Comparison of ENCODE assay signal across 8 mouse cellular contexts in the genomic region with DNA sequence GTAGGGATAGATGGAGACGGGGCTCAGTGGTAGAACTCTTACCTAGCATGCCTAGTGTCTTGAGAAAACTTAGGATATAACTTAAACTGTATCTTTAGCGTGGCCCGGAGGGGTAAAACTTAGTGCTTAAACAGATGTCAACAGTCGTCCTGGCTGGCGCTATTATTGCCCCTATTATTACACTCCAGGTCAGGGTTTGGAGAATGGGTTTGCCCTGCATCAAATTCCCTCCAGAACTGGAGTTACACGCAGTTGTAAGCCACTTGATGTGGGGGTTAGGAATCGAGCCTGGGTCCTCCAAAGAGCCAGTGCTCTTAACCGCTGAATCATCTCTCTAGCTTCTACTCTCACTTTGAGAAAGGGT. TPM values are rescaled to one million over a fixed set of nuclear protein-coding genes. Genes with fewer than 3 reads are reported as not detected.
A peak's percentile ranks its signal among the peaks of the same experiment; 100 is the strongest.
DNase-seq lines count a peak whose midpoint lies in the region; ATAC-seq and TF ChIP-seq lines count a peak whose summit lies in the region.

No protein-coding gene starts in this region.

- no peak overlapping the region for H3K27ac ChIP-seq in heart, embryonic 11.5 days (ENCODE audit: low read depth, low read length)
- peak overlapping the region; percentile 7; the same call in 1 of the 2 replicates for H3K27ac ChIP-seq in CH12.LX (ENCODE audit: insufficient read depth, low read depth)
- peak overlapping the region; percentile 77 for H3K27ac ChIP-seq in forebrain, embryonic 12.5 days
- H3K27ac ChIP-seq in liver, embryonic 13.5 days, result peak overlapping the region; percentile 91

- WGBS in heart, embryonic 11.5 days (ENCODE audit: insufficient replicate concordance), result 17% methylated on average over 8 of the region's 8 CpGs
- 21% methylated on average over 8 of the region's 8 CpGs for WGBS in forebrain, embryonic 12.5 days
- WGBS in liver, embryonic 13.5 days (ENCODE audit: insufficient replicate concordance), result 11% methylated on average over 8 of the region's 8 CpGs

- H3K36me3 ChIP-seq in heart, embryonic 11.5 days (ENCODE audit: control insufficient read depth, insufficient read depth, low read length), result peaks cover 8% of the 10 kb centered on the region; the same call in 1 of the 2 replicates
- H3K36me3 ChIP-seq in CH12.LX (replicated peaks in 1 of 2; ENCODE audit: control insufficient read depth in 1 of 2, insufficient read depth in 1 of 2, low read length in 1 of 2), result peaks cover 28 to 58% of the 10 kb centered on the region in 2 experiments
- peaks cover 34% of the 10 kb centered on the region for H3K36me3 ChIP-seq in forebrain, embryonic 12.5 days (replicated peaks)
- peaks cover 64% of the 10 kb centered on the region for H3K36me3 ChIP-seq in liver, embryonic 13.5 days

- TF ChIP-seq POLR2A in CH12.LX (IDR thresholded peaks at IDR 0.05; ENCODE audit: low read depth, low read length), result no peak; the same call in 1 of the 2 replicates

- dilution Hi-C loops in CH12.LX (cut with MboI; ENCODE audit: extremely low pct_ligation_motif_present, extremely low pct_unique_long_range_greater_than_20kb, low sequenced_read_pairs), result no loop called here

- no peak for TF ChIP-seq CTCF in CH12.LX (conservative IDR thresholded peaks at IDR 0.05 in 1 of 2, IDR thresholded peaks at IDR 0.05 in 1 of 2; ENCODE audit: low read depth in 2 of 2, low read length in 2 of 2)

- intact Hi-C loops in heart, postnatal 14 days (cut with DNase I), result no loop called here

- TF ChIP-seq EP300 in CH12.LX (IDR thresholded peaks at IDR 0.05; ENCODE audit: low read length), result no peak

- TF ChIP-seq RAD21 in CH12.LX (IDR thresholded peaks at IDR 0.05; ENCODE audit: low read depth, low read length), result no peak

- 0 out of 2 replicates have a peak, but pooled peaks cover 7% of the 10 kb centered on the region for H3K4me1 ChIP-seq in heart, embryonic 11.5 days (ENCODE audit: control insufficient read depth, insufficient read depth, low read length)
- H3K4me1 ChIP-seq in CH12.LX (ENCODE audit: control insufficient read depth in 1 of 2, insufficient read depth in 2 of 2), result peaks cover 0 to 23% of the 10 kb centered on the region in 2 experiments; a peak in 2 of 4 replicates
- H3K4me1 ChIP-seq in forebrain, embryonic 12.5 days, result peaks cover 18% of the 10 kb centered on the region
- peaks cover 76% of the 10 kb centered on the region for H3K4me1 ChIP-seq in liver, embryonic 13.5 days (replicated peaks)

- no peaks in the 10 kb centered on the region for H3K9me3 ChIP-seq in heart, embryonic 11.5 days (replicated peaks; ENCODE audit: control insufficient read depth, low read length)
- H3K9me3 ChIP-seq in CH12.LX (replicated peaks; ENCODE audit: low read length), result no peaks in the 10 kb centered on the region
- H3K9me3 ChIP-seq in forebrain, embryonic 12.5 days, result no peaks in the 10 kb centered on the region
- H3K9me3 ChIP-seq in liver, embryonic 13.5 days (replicated peaks), result no peaks in the 10 kb centered on the region

- H3K27me3 ChIP-seq in heart, embryonic 11.5 days (ENCODE audit: control insufficient read depth, insufficient read depth, low read length), result no peaks in the 10 kb centered on the region
- no peaks in the 10 kb centered on the region for H3K27me3 ChIP-seq in CH12.LX (replicated peaks)
- no peaks in the 10 kb centered on the region for H3K27me3 ChIP-seq in forebrain, embryonic 12.5 days
- no peaks in the 10 kb centered on the region for H3K27me3 ChIP-seq in liver, embryonic 13.5 days

- ATAC-seq in heart, embryonic 11.5 days (replicated peaks; ENCODE audit: insufficient number of reproducible peaks, low FRiP score, low TSS enrichment), result no peak
- ATAC-seq in forebrain, embryonic 12.5 days (ENCODE audit: low FRiP score), result no peak; the same call in 1 of the 2 replicates
- ATAC-seq in liver, embryonic 13.5 days (ENCODE audit: low read depth), result no peak

- peaks cover 12% of the 10 kb centered on the region for H3K79me2 ChIP-seq in CH12.LX (replicated peaks; ENCODE audit: control insufficient read depth, extremely low read depth, insufficient read depth, poor library complexity, severe bottlenecking)

- DNase-seq in heart, postnatal 14 days, result no peak
- DNase-seq in CH12.LX (ENCODE audit: extremely low read depth), result no peak
- DNase-seq in liver, embryonic 13.5 days, result no peak
- DNase-seq in gastrocnemius, adult 18-20 months (ENCODE audit: low spot score), result no peak
- DNase-seq in layer of hippocampus, adult 8-10 months (ENCODE audit: low spot score in 2 of 2), result no peak
- no peak for DNase-seq in ovary, postnatal 36 days (ENCODE audit: low spot score)

- peak overlapping the region; percentile 92 for H3K4me2 ChIP-seq in heart, embryonic 11.5 days
- H3K4me2 ChIP-seq in CH12.LX (ENCODE audit: insufficient read depth, low read depth, poor library complexity, severe bottlenecking), result peak overlapping the region; percentile 60; the same call in 1 of the 2 replicates
- H3K4me2 ChIP-seq in forebrain, embryonic 12.5 days, result peak overlapping the region; percentile 93
- peak overlapping the region; percentile 81 for H3K4me2 ChIP-seq in liver, embryonic 13.5 days

- in situ Hi-C loops in CH12.LX (cut with MboI; ENCODE audit: low pct_ligation_motif_present, low pct_unique_long_range_greater_than_20kb, low sequenced_read_pairs), result no loop called here

- peak overlapping the region; percentile 93 for H3K4me3 ChIP-seq in heart, embryonic 11.5 days (ENCODE audit: low read depth, low read length)
- peak overlapping the region; percentile 50 to 86 (median 81) for H3K4me3 ChIP-seq in CH12.LX (replicated peaks in 1 of 3; ENCODE audit: low read depth in 2 of 3, low read length in 2 of 3, poor library complexity in 1 of 3)
- H3K4me3 ChIP-seq in forebrain, embryonic 12.5 days (replicated peaks), result peak overlapping the region; percentile 89
- peak overlapping the region; percentile 93 for H3K4me3 ChIP-seq in liver, embryonic 13.5 days (replicated peaks)

- peak overlapping the region; percentile 85 for H3K9ac ChIP-seq in heart, embryonic 11.5 days (ENCODE audit: low read depth, low read length)
- peak overlapping the region; percentile 14; the same call in 1 of the 2 replicates for H3K9ac ChIP-seq in CH12.LX (ENCODE audit: insufficient read depth, low read depth)
- H3K9ac ChIP-seq in forebrain, embryonic 12.5 days, result peak overlapping the region; percentile 78
- H3K9ac ChIP-seq in liver, embryonic 13.5 days, result peak overlapping the region; percentile 92

RNA-seq across cellular contexts. Expression of a gene that starts 0.3 kb away (rescaled TPM):
- polyA plus RNA-seq in heart, embryonic 11.5 days (2014; fragmentation: Nextera tagmentation; extraction: Ambion mirVana), result 27.0 and 31.2 TPM in 2 replicates
- total RNA-seq in heart, postnatal 14 days (2021), result under 1 TPM; 0.36 to 0.80 TPM
- total RNA-seq in CH12.LX (2012; rRNA removed) (23.7 and 30.2 TPM in 2 replicates), CH12.LX (2014; rRNA removed) (49.3 and 54.2 TPM in 2 replicates)
- 49.1 and 50.8 TPM in 2 replicates for polyA plus RNA-seq in CH12.LX (2012; ENCODE audit: insufficient read length, low read depth)
- 46.3 and 48.9 TPM in 2 replicates for polyA plus RNA-seq in forebrain, embryonic 12.5 days (2016; fragmentation: Nextera tagmentation; extraction: Ambion mirVana)
- polyA plus RNA-seq in liver, embryonic 13.5 days (2015; fragmentation: Nextera tagmentation; extraction: Ambion mirVana), result 46.2 and 57.1 TPM in 2 replicates
- total RNA-seq in gastrocnemius, adult 18-20 months (2021), result not detected
- under 1 TPM in 3 of 4 experiments, not detected in 1; 0.33 to 0.90 (median 0.43) TPM for total RNA-seq in layer of hippocampus, adult 8-10 months (2022)

RNA-seq across cellular contexts. Expression of a gene that starts 10.3 kb away (rescaled TPM):
- 239 and 248 TPM in 2 replicates for polyA plus RNA-seq in heart, embryonic 11.5 days (2014; fragmentation: Nextera tagmentation; extraction: Ambion mirVana)
- total RNA-seq in heart, postnatal 14 days (2021), result 10 to 100 TPM in 1 of 2 experiments, 1 to 10 TPM in 1; 4.7 to 13.4 TPM
- 172 and 199 TPM in 2 replicates for total RNA-seq in CH12.LX (2012; rRNA removed)
- 416 and 456 TPM in 2 replicates for total RNA-seq in CH12.LX (2014; rRNA removed)
- polyA plus RNA-seq in CH12.LX (2012; ENCODE audit: insufficient read length, low read depth), result 243 and 337 TPM in 2 replicates
- 343 and 352 TPM in 2 replicates for polyA plus RNA-seq in forebrain, embryonic 12.5 days (2016; fragmentation: Nextera tagmentation; extraction: Ambion mirVana)
- polyA plus RNA-seq in liver, embryonic 13.5 days (2015; fragmentation: Nextera tagmentation; extraction: Ambion mirVana), result 277 and 297 TPM in 2 replicates
- not detected for total RNA-seq in gastrocnemius, adult 18-20 months (2021)
- total RNA-seq in layer of hippocampus, adult 8-10 months (2022), result 1 to 10 TPM in 1 of 4 experiments, under 1 TPM in 3; 0.34 to 1.2 (median 0.40) TPM

RNA-seq across cellular contexts. Expression of a gene that starts 31.6 kb away (rescaled TPM):
- polyA plus RNA-seq in heart, embryonic 11.5 days (2014; fragmentation: Nextera tagmentation; extraction: Ambion mirVana), result 243 and 253 TPM in 2 replicates
- 100 to 1,000 TPM; 173 to 179 TPM for total RNA-seq in heart, postnatal 14 days (2021)
- total RNA-seq in CH12.LX (2012; rRNA removed), result 70.0 and 86.0 TPM in 2 replicates
- 78.3 and 89.3 TPM in 2 replicates for total RNA-seq in CH12.LX (2014; rRNA removed)
- polyA plus RNA-seq in CH12.LX (2012; ENCODE audit: insufficient read length, low read depth), result 83.7 and 94.0 TPM in 2 replicates
- polyA plus RNA-seq in forebrain, embryonic 12.5 days (2016; fragmentation: Nextera tagmentation; extraction: Ambion mirVana), result 124 and 132 TPM in 2 replicates
- polyA plus RNA-seq in liver, embryonic 13.5 days (2015; fragmentation: Nextera tagmentation; extraction: Ambion mirVana), result 159 and 167 TPM in 2 replicates
- 100 to 1,000 TPM; 133 to 143 TPM for total RNA-seq in gastrocnemius, adult 18-20 months (2021)
- 10 to 100 TPM; 48.1 to 57.2 (median 53.7) TPM for total RNA-seq in layer of hippocampus, adult 8-10 months (2022)

RNA-seq across cellular contexts. Expression of a gene that starts 45.3 kb away (rescaled TPM):
- polyA plus RNA-seq in heart, embryonic 11.5 days (2014; fragmentation: Nextera tagmentation; extraction: Ambion mirVana), result 75.1 and 80.1 TPM in 2 replicates
- 10 to 100 TPM; 24.1 to 24.9 TPM for total RNA-seq in heart, postnatal 14 days (2021)
- total RNA-seq in CH12.LX (2012; rRNA removed), result 29.4 and 42.6 TPM in 2 replicates
- total RNA-seq in CH12.LX (2014; rRNA removed), result 47.8 and 53.6 TPM in 2 replicates
- 56.9 and 57.4 TPM in 2 replicates for polyA plus RNA-seq in CH12.LX (2012; ENCODE audit: insufficient read length, low read depth)
- 63.7 and 66.2 TPM in 2 replicates for polyA plus RNA-seq in forebrain, embryonic 12.5 days (2016; fragmentation: Nextera tagmentation; extraction: Ambion mirVana)
- 49.1 and 54.9 TPM in 2 replicates for polyA plus RNA-seq in liver, embryonic 13.5 days (2015; fragmentation: Nextera tagmentation; extraction: Ambion mirVana)
- 10 to 100 TPM; 12.1 to 13.9 TPM for total RNA-seq in gastrocnemius, adult 18-20 months (2021)
- total RNA-seq in layer of hippocampus, adult 8-10 months (2022), result 10 to 100 TPM; 38.7 to 47.0 (median 42.0) TPM

RNA-seq across cellular contexts. Expression of a gene that starts 57.2 kb away (rescaled TPM):
- 37.7 and 42.3 TPM in 2 replicates for polyA plus RNA-seq in heart, embryonic 11.5 days (2014; fragmentation: Nextera tagmentation; extraction: Ambion mirVana)
- 10 to 100 TPM; 23.6 to 24.8 TPM for total RNA-seq in heart, postnatal 14 days (2021)
- total RNA-seq in CH12.LX (2012; rRNA removed) (54.4 and 65.0 TPM in 2 replicates), CH12.LX (2014; rRNA removed) (99.9 and 111 TPM in 2 replicates)
- polyA plus RNA-seq in CH12.LX (2012; ENCODE audit: insufficient read length, low read depth), result 57.9 and 65.9 TPM in 2 replicates
- 44.5 and 47.1 TPM in 2 replicates for polyA plus RNA-seq in forebrain, embryonic 12.5 days (2016; fragmentation: Nextera tagmentation; extraction: Ambion mirVana)
- polyA plus RNA-seq in liver, embryonic 13.5 days (2015; fragmentation: Nextera tagmentation; extraction: Ambion mirVana), result 27.0 and 34.3 TPM in 2 replicates
- total RNA-seq in gastrocnemius, adult 18-20 months (2021), result 10 to 100 TPM in 1 of 2 experiments, 1 to 10 TPM in 1; 9.4 to 10.7 TPM
- total RNA-seq in layer of hippocampus, adult 8-10 months (2022), result 10 to 100 TPM; 35.5 to 39.0 (median 37.7) TPM

Comparison
In these comparisons a context has a peak if more than half of its experiments do, and no peak if none do; other contexts are left out.
1. H3K9ac ChIP-seq: peak in every context shown above with its lines; median percentile 92 in liver, embryonic 13.5 days; 85 in heart, embryonic 11.5 days; 78 in forebrain, embryonic 12.5 days; 14 in CH12.LX.
2. RNA of a gene that starts 0.3 kb away (total RNA-seq): 23.7 to 54.2 TPM in CH12.LX; 0.36 to 0.80 TPM in heart, postnatal 14 days, 0.33 to 0.90 TPM in layer of hippocampus, adult 8-10 months and not detected in gastrocnemius, adult 18-20 months; every median in the first group is over 10 times any median in the second.
3. RNA of a gene that starts 10.3 kb away (total RNA-seq): 172 to 456 TPM in CH12.LX; 4.7 to 13.4 TPM in heart, postnatal 14 days, 0.34 to 1.2 TPM in layer of hippocampus, adult 8-10 months and not detected in gastrocnemius, adult 18-20 months; every median in the first group is over 10 times any median in the second.
4. Peak in every context shown above with its lines, with median percentiles within 50 percentile points of each other: H3K4me2 ChIP-seq and H3K4me3 ChIP-seq.